ENCODE assay signal across 21 mouse cellular contexts in genomic region chr8:94569419-94569818, GRCm38 (mm10).
"Had no signal": no experiment of that assay in that cellular context is flagged by ENCODE, and none has a peak within 500 bp of the region (broad histone marks: within the 10 kb centered on the region; RNA-seq: fewer than 3 reads in every experiment).

No protein-coding gene starts in this region.

- H3K27me3 ChIP-seq: limb, embryonic 13.5 days; liver, embryonic 12.5 days; liver, embryonic 15.5 days; midbrain, embryonic 15.5 days; neural tube, embryonic 12.5 days; neural tube, embryonic 15.5 days; stomach, embryonic 15.5 days had no signal

- H3K4me1 ChIP-seq: liver, embryonic 12.5 days; liver, embryonic 15.5 days; stomach, embryonic 15.5 days had no signal

- H3K9me3 ChIP-seq: limb, embryonic 10.5 days; limb, embryonic 13.5 days; liver, embryonic 12.5 days; liver, embryonic 15.5 days; midbrain, embryonic 10.5 days; midbrain, embryonic 15.5 days; neural tube, embryonic 12.5 days; neural tube, embryonic 15.5 days; stomach, embryonic 15.5 days had no signal

- H3K9ac ChIP-seq: limb, embryonic 13.5 days; liver, embryonic 12.5 days; liver, embryonic 15.5 days; midbrain, embryonic 15.5 days; neural tube, embryonic 12.5 days; neural tube, embryonic 15.5 days; stomach, embryonic 15.5 days had no signal

- H3K27ac ChIP-seq: kidney, postnatal 0 days; layer of hippocampus, adult 2 months; limb, embryonic 10.5 days; limb, embryonic 13.5 days; liver, embryonic 12.5 days; liver, embryonic 15.5 days; midbrain, embryonic 15.5 days; neural tube, embryonic 12.5 days; neural tube, embryonic 15.5 days; stomach, embryonic 15.5 days had no signal

- H3K4me3 ChIP-seq: layer of hippocampus, adult 2 months; limb, embryonic 10.5 days; limb, embryonic 13.5 days; liver, embryonic 12.5 days; liver, embryonic 15.5 days; midbrain, embryonic 10.5 days; midbrain, embryonic 15.5 days; neural tube, embryonic 12.5 days; neural tube, embryonic 15.5 days; stomach, embryonic 15.5 days had no signal

- H3K4me2 ChIP-seq: limb, embryonic 13.5 days; liver, embryonic 12.5 days; liver, embryonic 15.5 days; midbrain, embryonic 15.5 days; neural tube, embryonic 12.5 days; neural tube, embryonic 15.5 days; stomach, embryonic 15.5 days had no signal

- ATAC-seq: liver, embryonic 12.5 days; midbrain, embryonic 15.5 days had no signal

- DNase-seq: kidney, postnatal 25 days; layer of hippocampus, adult 9-11 months; liver; lung, adult 2 months; lung, postnatal 14 days; lung, postnatal 4 days; right cerebral cortex, adult 18-20 months; right cerebral cortex, postnatal 14 days; right cerebral cortex, postnatal 4 days; thymus, postnatal 25 days had no signal
